Mouse (Mus musculus) left cerebral cortex, postnatal 4 days (tissue): Measurements from ENCODE around the gene Comp. TPM values are rescaled to one million over a fixed set of nuclear protein-coding genes. Genes with fewer than 3 reads are reported as not detected.

Source experiments
- DNase-seq: peaks from one replicate; pipeline ENCODE4 v3.0.0-alpha.2; 2022
- intact Hi-C: fragments of 180-260 bp; cut with DNase I; formaldehyde crosslinking; loops from one replicate; pipeline ENCODE4 v1.15.1; 2025
- total RNA-seq, 2 experiments: library from RNA; stranded (reverse); gene quantifications; 2 replicates each; pipeline ENCODE4 v1.2.3; 2021

The Comp gene
- total RNA-seq, 2 experiments from 2014 or later = 0.20 TPM; not detected in 1

- peak; percentile 93 for DNase-seq
- intact Hi-C loops = no loop called here
Observed at GRCm38 (mm10) chr8:70395649-70396048, 22.3 kb downstream of the Comp start.

- intact Hi-C loops = no loop called here
- no peak for DNase-seq
Observed at GRCm38 (mm10) chr8:70396184-70396583, 22.8 kb downstream of the Comp start.

- intact Hi-C loops = no loop called here
- peak; percentile 42 for DNase-seq
Observed at GRCm38 (mm10) chr8:70397611-70398563, 24.5 kb downstream of the Comp start.

GRCm38 (mm10) chr8:70404212-70404611 lies 30.9 kb downstream of the Comp start:
- DNase-seq = no peak
- intact Hi-C loops = no loop called here

- no peak for DNase-seq
- intact Hi-C loops = no loop called here
Observed at GRCm38 (mm10) chr8:70405189-70405588, 31.8 kb downstream of the Comp start.

GRCm38 (mm10) chr8:70406427-70407069 lies 33.2 kb downstream of the Comp start:
- intact Hi-C loops = no loop called here
- DNase-seq = no peak

GRCm38 (mm10) chr8:70408301-70408700 lies 34.9 kb downstream of the Comp start:
- DNase-seq = peak; percentile 81
- intact Hi-C loops = no loop called here

GRCm38 (mm10) chr8:70409019-70409418 lies 35.7 kb downstream of the Comp start:
- no peak for DNase-seq
- intact Hi-C loops = no loop called here

- intact Hi-C loops = no loop called here
- DNase-seq = peak; percentile 37
Observed at GRCm38 (mm10) chr8:70409455-70409871, 36.1 kb downstream of the Comp start.

- DNase-seq = no peak
- intact Hi-C loops = no loop called here
Observed at GRCm38 (mm10) chr8:70410281-70410680, 36.9 kb downstream of the Comp start.

- DNase-seq = no peak
- intact Hi-C loops = no loop called here
Observed at GRCm38 (mm10) chr8:70414310-70414946, 41.1 kb downstream of the Comp start.

- intact Hi-C loops = no loop called here
- DNase-seq = peak; percentile 40
Observed at GRCm38 (mm10) chr8:70415540-70416451, 42.4 kb downstream of the Comp start.

- no peak for DNase-seq
- intact Hi-C loops = no loop called here
Observed at GRCm38 (mm10) chr8:70416941-70417340, 43.6 kb downstream of the Comp start.

- intact Hi-C loops = no loop called here
- DNase-seq = no peak
Observed at GRCm38 (mm10) chr8:70417914-70418313, 44.6 kb downstream of the Comp start.

GRCm38 (mm10) chr8:70418954-70419353 lies 45.6 kb downstream of the Comp start:
- intact Hi-C loops = no loop called here
- DNase-seq = peak; percentile 59

- no peak for DNase-seq
- intact Hi-C loops = no loop called here
Observed at GRCm38 (mm10) chr8:70419879-70420643, 46.7 kb downstream of the Comp start.

GRCm38 (mm10) chr8:70421349-70422104 lies 48.2 kb downstream of the Comp start:
- DNase-seq = no peak
- intact Hi-C loops = no loop called here

GRCm38 (mm10) chr8:70422722-70423121 lies 49.4 kb downstream of the Comp start:
- intact Hi-C loops = no loop called here
- DNase-seq = no peak
